Mouse (Mus musculus): ENCODE results near the gene Slc4a8.

Slc4a8 gene

DNA sequence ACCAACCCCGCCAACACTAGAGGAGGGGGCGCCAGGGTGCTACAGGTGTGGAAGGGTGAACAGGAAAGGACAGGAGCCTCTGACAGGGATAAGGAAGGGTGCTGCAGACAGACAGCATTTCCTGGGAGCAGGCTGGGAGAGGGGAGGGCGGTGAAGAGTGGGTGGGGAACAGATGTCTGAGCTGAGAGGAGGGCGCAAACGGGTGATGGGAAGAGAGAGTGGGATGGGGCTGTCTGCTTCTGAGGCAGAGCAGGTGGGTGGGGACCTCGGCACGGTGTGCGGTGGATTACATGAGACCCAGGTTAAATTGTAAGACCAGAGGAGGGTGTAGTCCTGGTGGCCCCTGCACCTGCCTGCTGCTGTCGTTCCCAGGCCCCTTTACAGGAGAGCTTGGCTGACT lies 68.2 kb downstream of the Slc4a8 start:
- no peak for DNase-seq (ENCODE audit: low read depth, low spot score)

DNA sequence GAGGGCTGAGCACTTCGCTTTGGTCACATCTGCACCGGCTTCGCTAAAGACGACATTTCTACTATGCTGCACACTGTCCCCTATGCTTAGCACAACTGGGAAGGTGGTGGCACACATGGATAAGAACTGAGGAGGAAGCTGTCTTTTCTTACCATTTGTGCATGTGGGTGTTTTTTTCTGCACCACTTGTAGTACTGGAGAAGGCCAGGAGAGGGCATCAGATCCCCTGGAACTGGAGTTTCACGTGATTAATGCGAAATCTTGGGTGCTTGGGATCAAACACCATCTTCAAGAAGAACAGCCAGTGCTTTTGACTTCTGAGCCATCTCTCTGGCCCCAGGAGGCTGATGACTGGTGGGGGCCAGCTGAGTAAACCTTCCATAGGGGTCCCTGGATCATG lies 69.1 kb downstream of the Slc4a8 start:
- DNase-seq (ENCODE audit: low read depth, low spot score) = peak; percentile 48

DNA sequence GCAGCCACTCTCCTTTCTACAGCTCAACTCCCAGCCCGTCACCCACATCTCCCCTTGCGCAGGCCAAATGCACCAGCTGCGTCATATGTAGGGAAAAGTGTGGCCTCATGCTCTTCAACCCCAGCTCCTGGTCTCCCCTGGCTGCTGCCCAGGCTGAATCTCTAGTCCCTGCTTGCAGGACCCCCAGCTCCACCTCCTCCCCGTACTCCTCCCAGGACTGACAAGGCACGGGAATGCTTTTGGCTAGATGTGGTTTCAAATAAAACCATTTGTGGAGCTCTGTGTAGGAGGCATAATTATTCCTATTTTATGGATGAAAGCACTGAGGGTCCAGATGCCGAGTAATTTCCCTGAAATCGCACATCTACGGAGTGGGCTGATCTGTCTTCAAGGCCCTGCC lies 70.6 kb downstream of the Slc4a8 start:
- DNase-seq (ENCODE audit: low read depth, low spot score) = no peak

DNA sequence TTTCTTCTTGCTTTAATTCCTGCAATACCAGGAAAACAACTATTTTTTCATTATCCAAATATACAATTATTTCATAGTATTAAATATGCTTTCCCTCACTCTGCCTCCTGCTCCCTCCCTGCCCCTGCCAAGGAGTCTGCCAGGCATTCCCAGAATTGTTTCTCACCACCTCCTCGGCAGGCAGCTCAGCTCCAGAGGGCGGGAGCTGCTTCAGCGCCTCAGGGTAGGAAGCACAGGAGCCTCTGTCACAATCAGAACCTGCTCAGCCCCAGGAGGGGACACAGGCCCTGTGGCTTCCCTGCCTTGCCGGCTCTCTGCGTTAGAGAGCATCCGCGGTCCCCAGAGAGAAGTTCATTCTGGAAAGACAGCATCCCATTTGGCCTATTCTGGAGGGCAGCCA lies 71.2 kb downstream of the Slc4a8 start:
- DNase-seq (ENCODE audit: low read depth, low spot score) = no peak

DNA sequence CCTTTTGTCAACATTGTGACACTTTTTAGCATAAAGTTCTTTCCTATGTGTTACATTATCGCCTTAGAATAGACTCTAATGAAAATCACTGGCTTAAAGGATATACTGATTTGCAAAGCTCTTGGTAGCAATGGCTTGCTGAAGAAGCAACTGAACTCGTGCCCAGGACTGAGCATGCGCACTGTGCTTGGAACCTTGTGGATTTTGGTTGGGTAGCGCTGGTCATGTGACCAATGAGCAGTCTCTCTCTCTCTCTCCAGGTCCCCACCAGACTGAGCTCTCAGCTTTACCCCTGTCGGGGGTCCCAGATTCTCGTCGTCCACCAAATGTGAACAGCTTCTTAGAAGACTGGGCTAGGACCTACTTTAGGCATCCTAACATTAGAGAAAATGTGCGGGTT lies 75.2 kb downstream of the Slc4a8 start:
- DNase-seq (ENCODE audit: low read depth, low spot score) = no peak

DNA sequence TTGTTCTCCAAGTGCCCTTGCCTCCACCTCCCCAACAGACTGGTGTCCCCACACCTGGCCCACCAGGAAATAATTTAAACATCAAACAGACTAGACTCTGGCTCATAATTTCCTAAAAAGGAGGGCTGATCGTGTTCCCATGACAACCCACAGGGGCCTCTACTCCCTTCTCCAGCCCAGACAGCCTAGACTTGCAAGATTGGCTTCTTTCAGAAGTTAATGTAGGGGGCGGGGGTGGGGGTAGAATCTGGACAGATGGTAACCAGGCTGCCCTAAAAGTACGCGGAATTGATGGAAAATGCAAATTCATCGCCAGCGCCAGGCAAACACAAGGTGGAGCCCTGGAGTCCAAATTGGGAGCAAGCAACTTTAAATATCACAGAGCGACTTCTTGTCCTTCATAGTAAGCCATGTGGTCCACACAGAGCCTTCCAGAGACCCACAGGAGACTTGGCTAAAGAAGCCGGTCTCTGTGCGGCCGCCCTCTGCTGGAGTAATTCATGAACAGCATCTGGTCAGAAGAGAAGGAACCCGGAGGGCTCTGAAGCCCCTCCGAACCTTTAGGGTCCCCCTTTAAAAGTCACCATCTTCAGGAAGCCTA lies 77.2 kb downstream of the Slc4a8 start:
- DNase-seq (ENCODE audit: low read depth, low spot score) = peak; percentile 37

DNA sequence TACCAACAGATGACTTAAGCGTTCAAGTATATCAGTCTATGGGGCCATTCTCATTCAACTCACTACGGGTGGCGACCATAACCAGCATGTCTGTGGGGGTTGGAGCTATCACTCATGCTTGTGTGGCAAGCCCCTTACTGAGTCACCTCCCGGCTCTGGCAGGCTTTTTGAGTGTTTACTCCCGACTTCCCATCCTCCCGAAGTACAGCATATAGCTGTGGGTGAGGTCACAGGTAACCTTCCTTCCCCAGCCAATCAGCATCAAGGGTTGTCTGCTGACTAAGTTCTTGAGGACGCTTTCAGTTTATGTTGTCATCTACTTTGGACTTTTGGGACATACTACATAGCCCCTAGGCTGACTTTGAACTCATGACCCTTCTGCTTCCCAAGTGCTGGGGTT lies 82.8 kb downstream of the Slc4a8 start:
- DNase-seq (ENCODE audit: low read depth, low spot score) = no peak

DNA sequence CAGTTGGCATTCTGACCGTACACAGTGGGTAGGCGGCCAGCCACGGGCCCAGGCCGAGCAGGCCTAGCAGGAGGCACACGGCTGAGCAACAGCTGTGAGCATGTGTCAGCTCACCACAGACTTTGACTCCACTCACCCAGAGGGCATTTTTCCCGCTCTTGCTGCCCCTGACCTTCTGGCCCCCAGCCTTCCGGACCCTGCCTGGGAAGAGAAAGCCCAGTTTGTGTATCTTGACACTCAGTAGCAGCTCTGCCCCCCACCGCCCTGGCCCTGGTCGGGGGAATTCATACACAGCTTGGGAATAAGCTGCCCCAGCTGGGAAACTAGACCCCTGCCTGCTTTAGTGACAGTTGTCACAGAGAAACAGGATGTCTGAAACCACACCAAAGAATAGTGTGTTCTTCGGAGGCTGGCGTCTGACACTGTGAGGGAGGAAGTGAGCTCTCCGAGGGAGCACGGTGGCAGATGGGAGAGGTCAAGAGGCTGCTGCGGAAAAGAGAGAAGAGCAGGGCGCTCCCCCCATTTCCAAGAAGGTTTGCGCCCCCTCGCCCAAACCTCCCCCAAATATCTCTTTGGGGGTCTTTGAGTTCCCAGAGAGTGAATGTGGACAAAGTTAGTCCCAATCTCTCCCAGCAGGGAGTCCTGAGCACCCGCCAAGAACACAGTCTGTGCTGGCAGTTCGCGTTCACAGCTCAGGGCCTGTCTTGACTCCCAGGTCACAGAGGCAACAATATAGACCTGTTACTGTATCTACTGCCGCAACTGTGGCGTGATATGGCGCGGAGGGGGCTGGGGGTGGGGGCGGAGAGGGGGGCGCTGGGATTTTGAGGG lies 83.7 kb downstream of the Slc4a8 start:
- no peak for DNase-seq (ENCODE audit: low read depth, low spot score)

DNA sequence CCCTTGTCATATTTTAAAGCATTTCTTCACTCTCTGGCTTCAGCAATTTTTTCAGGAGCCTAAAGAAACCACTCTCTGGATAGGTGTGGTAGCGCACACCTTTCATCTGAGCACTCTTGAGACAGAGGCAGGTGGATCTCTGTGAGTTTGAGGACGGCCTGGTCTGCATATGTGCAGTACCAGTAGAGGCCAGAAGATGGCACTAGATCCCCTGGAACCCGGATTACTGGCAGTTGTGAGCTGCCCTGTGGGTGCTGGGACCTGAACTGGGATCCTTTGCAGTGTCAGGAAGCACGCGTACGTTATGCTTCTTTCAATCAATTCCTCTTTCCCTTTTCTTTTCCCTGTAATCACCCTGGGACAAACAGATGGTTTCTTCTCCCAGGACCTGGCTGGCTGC lies 85.6 kb downstream of the Slc4a8 start:
- DNase-seq (ENCODE audit: low read depth, low spot score) = peak; percentile 20

DNA sequence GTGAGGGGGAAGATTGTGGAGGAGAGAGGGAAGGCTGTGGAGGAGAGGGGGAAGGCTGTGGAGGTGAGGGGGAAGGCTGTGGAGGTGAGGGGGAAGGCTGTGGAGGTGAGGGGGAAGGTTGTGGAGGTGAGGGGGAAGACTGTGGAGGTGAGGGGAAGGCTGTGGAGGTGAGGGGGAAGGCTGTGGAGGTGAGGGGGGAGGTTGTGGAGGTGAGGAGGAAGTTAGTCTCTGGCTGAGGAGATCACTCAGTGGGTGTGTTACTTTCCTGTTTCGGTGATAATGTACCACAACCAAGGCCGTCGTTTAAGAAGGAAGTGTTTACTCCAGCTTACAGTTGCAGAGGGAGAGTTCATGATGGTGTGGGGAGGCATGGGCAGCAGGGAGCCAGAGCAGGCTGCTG lies 96.0 kb downstream of the Slc4a8 start:
- no peak for DNase-seq (ENCODE audit: low read depth, low spot score)

DNA sequence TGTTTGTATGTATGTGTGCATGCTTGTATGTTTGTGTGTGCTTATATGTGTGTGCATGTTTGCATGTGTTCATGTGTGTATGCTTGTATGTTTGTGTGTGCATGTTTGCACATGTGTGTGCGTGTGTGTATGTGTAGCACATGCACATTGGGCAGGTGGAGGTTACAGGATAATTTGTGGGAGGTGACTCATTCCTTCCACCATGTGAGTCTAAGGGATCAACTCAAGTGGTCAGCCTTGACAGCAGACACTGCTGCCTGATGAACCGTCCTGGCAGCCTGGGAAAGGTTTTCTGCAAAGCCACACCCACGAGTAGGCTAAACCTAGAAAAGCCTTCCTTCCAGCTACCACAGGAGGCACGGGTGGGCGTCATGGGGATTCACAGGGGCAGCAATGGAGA lies 99.3 kb downstream of the Slc4a8 start:
- DNase-seq (ENCODE audit: low read depth, low spot score) = no peak

DNA sequence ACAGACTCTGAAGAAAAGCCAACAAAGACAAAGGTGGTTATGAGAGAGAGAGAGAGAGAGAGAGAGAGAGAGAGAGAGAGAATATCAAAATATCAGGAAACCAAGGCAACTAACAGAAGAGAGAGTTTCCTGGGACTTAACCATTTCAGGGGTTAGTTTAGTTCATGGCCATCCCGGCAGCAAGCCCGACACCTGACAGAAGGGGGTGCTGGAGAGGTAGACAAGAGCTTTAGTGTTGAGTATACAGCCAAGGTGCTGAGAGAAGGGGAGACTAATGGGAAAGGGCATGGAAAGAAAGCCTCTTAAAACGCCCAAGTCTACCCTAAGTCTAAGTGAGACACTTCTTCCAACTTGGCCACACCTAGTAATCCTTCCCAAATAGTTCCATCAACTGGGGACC lies 104.0 kb downstream of the Slc4a8 start:
- peak; percentile 32 for DNase-seq (ENCODE audit: low read depth, low spot score)

DNA sequence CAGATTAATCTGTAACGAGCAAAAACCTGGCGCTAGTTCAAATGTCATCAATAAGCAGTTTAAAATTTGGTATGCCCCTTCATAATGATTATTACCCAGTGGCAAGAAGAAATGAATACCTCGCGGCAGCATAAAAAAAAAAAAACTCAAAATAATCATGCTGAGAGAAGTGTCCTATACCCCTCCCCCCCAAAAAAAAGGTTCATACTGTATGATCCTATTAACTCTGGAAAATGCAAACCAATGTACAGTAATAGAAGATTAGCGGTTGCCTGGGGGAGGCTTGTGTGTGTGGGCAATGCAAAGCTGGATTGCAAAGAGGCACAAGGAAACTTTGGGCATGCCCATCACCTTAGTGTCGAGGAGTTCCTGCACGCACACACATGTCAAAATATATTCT lies 108.0 kb downstream of the Slc4a8 start, which contains the start of gene Scn8a:
Gene Scn8a, plus strand, starts transcription at position 301 of the 400 bp plus-strand sequence.
- no peak for DNase-seq (ENCODE audit: low read depth, low spot score)

DNA sequence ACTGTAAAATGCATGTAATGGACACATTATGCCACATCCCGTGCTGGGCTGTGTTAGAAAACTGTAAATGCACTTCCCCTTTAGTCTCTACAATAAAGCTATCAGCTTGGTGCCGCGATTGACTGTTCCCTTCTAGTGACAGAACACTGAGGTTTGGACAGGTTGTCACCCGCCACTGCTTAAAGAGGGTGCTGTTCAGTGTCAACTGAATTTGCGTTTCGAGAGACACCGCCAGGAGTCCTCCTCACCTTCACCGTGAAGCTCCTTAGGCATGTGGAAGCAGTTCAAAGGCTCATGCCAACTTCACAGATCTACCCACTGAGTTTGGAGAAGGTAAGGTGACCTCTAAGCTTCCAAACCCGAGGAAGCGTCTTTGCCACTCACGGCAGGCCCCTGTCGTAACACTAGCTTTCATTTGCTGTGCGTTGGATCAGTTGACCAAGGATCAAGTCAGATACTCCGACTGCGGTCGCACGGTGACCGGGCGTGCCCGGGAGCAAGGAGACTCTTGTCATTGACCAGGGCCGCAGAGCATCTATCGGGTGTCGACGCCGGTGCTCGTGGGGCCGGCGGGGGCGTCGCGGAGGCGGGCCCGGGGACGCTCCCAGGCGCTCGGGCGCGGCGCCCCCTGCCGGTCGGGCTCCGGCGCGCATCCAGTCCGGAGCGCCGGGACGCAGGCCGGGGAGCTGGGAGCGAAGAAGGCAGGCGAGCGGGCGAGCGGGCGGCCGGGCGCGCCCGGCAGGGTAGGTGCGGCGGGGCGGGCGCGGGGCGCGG lies 108.6 kb downstream of the Slc4a8 start:
- no peak for DNase-seq (ENCODE audit: low read depth, low spot score)

DNA sequence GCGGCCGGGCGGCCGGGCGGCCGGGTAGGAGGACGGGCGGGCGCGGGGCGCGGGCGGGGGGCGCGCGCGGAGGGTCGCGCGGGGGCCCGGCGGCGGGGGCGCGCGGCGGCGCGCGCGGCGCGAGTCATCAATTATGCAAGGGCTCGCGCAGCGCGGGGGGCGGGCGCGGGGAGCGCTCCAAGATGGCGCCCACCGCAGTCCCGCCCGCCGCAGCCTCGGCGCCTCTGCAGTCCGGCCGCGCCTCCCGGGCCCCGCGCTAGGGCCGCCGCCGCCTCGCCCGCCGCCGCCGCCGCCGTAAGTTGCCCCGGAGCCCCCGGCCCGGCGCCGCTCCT lies 109.2 kb downstream of the Slc4a8 start:
- DNase-seq (ENCODE audit: low read depth, low spot score) = no peak

DNA sequence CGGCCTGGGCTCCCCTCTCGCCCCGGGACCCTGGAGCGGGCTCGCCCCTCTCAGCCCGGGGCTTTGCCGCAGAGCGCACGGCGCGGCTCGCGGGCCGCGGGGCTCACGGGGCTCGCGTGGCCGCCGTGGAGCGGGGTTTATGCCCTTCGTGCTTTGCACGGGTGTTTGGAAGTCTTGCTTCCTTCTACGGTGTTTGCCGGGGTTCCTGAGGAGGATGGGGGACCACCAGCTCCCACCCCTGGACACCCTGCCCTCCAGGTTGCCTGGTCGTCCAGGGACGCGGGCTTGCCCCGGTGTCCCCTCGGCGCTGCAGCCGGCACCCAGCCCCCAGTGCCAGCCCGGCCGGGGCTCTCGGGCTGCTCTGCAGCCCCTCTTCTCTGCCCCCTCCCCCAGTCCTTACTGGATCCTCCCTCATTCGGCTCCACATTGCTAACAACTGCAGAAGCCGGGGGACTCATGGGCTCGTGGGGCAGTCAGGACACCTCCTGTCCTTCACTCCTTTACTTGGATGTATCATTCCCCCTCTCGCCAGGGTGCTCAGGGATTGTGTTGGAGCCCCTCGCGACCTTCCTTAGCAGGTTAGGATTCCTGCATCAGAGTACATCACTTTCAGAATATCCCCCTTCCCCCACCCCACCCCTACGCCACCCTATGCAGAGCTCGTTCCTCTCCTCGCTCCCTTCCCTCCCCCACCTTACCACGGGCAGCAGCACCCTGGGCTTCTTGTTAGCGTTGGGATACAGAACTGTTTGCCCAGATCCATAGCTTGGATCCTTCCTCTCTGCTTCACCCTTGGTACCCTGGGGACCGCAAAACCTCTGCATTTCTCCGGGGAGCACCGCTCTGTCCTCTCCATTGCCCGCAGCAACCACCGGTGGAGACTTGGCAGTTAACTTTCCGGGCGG lies 109.8 kb downstream of the Slc4a8 start:
- no peak for DNase-seq (ENCODE audit: low read depth, low spot score)

DNA sequence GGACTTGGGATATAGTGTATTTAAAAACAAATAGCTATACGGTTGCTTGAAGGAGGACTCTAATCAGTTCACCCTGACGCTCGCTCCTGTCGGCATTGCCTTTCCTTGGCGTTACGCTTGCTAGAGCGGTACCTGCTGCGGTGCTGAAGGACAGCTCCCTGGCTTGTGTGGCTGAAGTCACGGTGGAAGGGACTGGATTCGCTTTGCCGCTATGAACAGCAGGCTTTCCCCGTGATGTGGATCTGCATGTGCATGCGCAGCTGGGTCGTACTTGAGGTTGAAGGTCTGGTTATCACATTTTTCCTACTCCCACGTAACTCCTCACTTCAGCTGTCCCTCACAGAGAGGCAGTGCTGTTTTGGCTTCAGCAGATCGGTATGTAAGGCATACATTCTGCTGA lies 111.6 kb downstream of the Slc4a8 start:
- peak; percentile 7 for DNase-seq (ENCODE audit: low read depth, low spot score)

All from A20 (cell line).